Mouse (Mus musculus): Measurements from ENCODE around the gene Rad51b. TPM values are rescaled to one million over a fixed set of nuclear protein-coding genes. Genes with fewer than 3 reads are reported as not detected.

Gene Rad51b
- polyA plus RNA-seq, 1 experiment: 13.8 TPM

DNA sequence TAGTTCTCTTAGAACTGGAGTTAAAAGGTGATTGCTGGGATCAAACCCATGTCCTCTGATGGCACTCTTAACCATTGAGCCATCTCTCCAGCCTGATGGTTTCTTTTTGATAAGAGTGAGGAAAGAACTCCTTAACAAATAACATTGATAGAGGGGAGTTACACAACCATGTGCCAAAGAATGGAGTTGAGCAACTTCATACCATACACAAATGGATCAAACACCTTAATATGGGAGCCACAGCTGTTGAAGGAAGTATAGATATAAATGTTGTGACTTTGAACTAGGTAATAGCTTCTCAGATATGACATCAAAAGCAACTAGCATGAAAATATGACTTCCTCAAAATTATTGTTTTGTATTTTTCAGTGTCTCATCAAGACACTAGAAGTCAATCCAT is 173.0 kb downstream of the Rad51b start:
- Histone ChIP-seq H3K4me1 (ENCODE audit: control insufficient read depth, insufficient read depth, low read length) (no peaks in the 10 kb centered on the region), H3K27ac (ENCODE audit: insufficient read depth, low read length) (no peak overlapping the region), H3K9ac (ENCODE audit: low read depth, poor library complexity, severe bottlenecking) (no peak overlapping the region), H3K4me3 (ENCODE audit: low read depth, low read length) (no peak overlapping the region), H3K36me3 (ENCODE audit: control insufficient read depth, insufficient read depth, low read length, poor library complexity, severe bottlenecking) (no peaks in the 10 kb centered on the region), H3K9me3 (replicated peaks; ENCODE audit: control insufficient read depth, insufficient read depth, low read length, poor library complexity, severe bottlenecking) (no peaks in the 10 kb centered on the region), H3K27me3 (ENCODE audit: control insufficient read depth, insufficient read depth, low read length, poor library complexity, severe bottlenecking) (no peaks in the 10 kb centered on the region)
- TF ChIP-seq CTCF (IDR thresholded peaks at IDR 0.05; ENCODE audit: low read depth, low read length) (no peak), POLR2A (IDR thresholded peaks at IDR 0.05; ENCODE audit: insufficient read depth, low read length) (no peak), EP300 (IDR thresholded peaks at IDR 0.05; ENCODE audit: insufficient read depth, low read depth, low read length) (no peak)

DNA sequence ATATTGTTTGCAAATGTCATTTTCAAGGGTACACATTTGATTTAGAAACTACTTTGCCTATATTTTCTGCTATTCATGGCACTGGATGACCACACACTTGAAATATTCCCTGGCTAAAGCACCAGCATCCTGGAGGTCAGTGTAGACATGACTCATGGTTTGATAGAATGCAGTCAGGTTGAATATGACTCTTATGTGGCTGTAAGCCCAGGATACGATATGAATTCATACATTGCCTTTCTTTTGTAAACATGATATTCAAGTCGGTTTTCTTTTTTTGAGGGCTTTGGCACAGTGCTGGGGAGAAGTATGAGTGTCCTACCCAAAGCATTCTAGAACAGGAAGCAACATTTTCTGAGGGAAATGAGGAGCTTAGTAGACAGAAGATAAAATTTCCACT is 174.8 kb downstream of the Rad51b start:
- no peak overlapping the region for H3K27ac ChIP-seq (ENCODE audit: insufficient read depth, low read length)
- H3K36me3 ChIP-seq (ENCODE audit: control insufficient read depth, insufficient read depth, low read length, poor library complexity, severe bottlenecking): no peaks in the 10 kb centered on the region

DNA sequence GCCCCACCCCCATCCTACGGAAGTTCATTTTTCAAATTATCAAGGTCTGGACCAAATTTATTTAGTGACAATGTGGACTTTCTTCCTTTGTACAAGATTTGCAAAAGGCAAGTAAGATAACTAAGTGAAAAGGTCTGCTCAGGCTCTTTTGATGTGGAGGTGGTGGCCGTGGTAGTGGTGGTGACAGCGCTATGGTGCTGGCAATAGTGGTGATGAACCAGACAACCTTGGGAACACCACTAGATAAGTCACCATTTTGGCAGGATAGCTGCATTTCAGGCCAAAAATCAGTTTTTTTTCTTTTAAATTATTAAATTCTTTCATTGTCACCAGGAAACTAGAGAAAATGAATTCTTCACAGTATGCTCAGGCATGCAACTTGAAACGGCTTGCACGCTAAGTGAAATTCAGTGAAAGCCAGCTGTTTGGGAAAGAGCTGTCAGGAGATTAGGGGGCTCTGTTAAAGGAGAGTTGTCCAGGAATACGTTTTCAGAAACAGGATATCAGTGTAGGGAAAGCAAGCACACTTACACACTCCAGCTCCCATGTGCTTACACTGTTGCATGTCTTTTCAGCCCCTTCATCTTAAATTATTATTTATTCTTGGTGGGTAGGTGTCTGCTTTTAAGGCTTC is 179.4 kb downstream of the Rad51b start:
- Histone ChIP-seq H3K27ac (ENCODE audit: insufficient read depth, low read length) (no peak overlapping the region), H3K27me3 (ENCODE audit: control insufficient read depth, insufficient read depth, low read length, poor library complexity, severe bottlenecking) (no peaks in the 10 kb centered on the region), H3K4me3 (ENCODE audit: low read depth, low read length) (no peak overlapping the region), H3K36me3 (ENCODE audit: control insufficient read depth, insufficient read depth, low read length, poor library complexity, severe bottlenecking) (no peaks in the 10 kb centered on the region), H3K9me3 (replicated peaks; ENCODE audit: control insufficient read depth, insufficient read depth, low read length, poor library complexity, severe bottlenecking) (no peaks in the 10 kb centered on the region), H3K4me1 (ENCODE audit: control insufficient read depth, insufficient read depth, low read length) (no peaks in the 10 kb centered on the region), H3K9ac (ENCODE audit: low read depth, poor library complexity, severe bottlenecking) (no peak overlapping the region)
- no peak for TF ChIP-seq EP300 (IDR thresholded peaks at IDR 0.05; ENCODE audit: insufficient read depth, low read depth, low read length)
- no peak for TF ChIP-seq POLR2A (IDR thresholded peaks at IDR 0.05; ENCODE audit: insufficient read depth, low read length)
- TF ChIP-seq CTCF (IDR thresholded peaks at IDR 0.05; ENCODE audit: low read depth, low read length): no peak

More for the DNA sequence above, 174.8 kb downstream of the Rad51b start:
- no peak overlapping the region for H3K4me3 ChIP-seq (ENCODE audit: low read depth, low read length)
- H3K9me3 ChIP-seq (replicated peaks; ENCODE audit: control insufficient read depth, insufficient read depth, low read length, poor library complexity, severe bottlenecking): no peaks in the 10 kb centered on the region
- H3K27me3 ChIP-seq (ENCODE audit: control insufficient read depth, insufficient read depth, low read length, poor library complexity, severe bottlenecking): no peaks in the 10 kb centered on the region
- TF ChIP-seq EP300 (IDR thresholded peaks at IDR 0.05; ENCODE audit: insufficient read depth, low read depth, low read length) (no peak), CTCF (IDR thresholded peaks at IDR 0.05; ENCODE audit: low read depth, low read length) (no peak), POLR2A (IDR thresholded peaks at IDR 0.05; ENCODE audit: insufficient read depth, low read length) (no peak)
- no peaks in the 10 kb centered on the region for H3K4me1 ChIP-seq (ENCODE audit: control insufficient read depth, insufficient read depth, low read length)
- H3K9ac ChIP-seq (ENCODE audit: low read depth, poor library complexity, severe bottlenecking): no peak overlapping the region

DNA sequence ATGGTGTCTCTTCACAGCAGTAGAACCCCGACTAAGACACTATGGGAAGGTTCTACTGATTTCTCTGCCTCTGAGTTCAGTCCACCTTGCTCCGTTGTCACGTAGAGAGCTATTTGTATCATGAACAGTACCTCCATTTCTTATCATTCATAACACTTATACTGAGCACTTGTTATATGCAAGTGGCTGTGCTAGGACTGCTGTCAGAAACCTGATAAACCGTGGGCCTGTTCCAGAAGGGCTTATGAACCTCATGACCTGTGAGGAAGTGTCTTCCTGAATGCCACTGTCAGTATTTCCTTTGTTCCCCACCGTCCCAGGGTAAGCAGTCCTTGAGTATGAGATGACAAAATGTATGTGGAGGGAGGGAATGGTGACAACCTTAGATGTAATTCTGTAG is 181.7 kb downstream of the Rad51b start:
- no peaks in the 10 kb centered on the region for H3K4me1 ChIP-seq (ENCODE audit: control insufficient read depth, insufficient read depth, low read length)
- H3K9me3 ChIP-seq (replicated peaks; ENCODE audit: control insufficient read depth, insufficient read depth, low read length, poor library complexity, severe bottlenecking): no peaks in the 10 kb centered on the region
- H3K27ac ChIP-seq (ENCODE audit: insufficient read depth, low read length): no peak overlapping the region
- no peak overlapping the region for H3K9ac ChIP-seq (ENCODE audit: low read depth, poor library complexity, severe bottlenecking)
- H3K27me3 ChIP-seq (ENCODE audit: control insufficient read depth, insufficient read depth, low read length, poor library complexity, severe bottlenecking): no peaks in the 10 kb centered on the region
- no peak overlapping the region for H3K4me3 ChIP-seq (ENCODE audit: low read depth, low read length)
- H3K36me3 ChIP-seq (ENCODE audit: control insufficient read depth, insufficient read depth, low read length, poor library complexity, severe bottlenecking): no peaks in the 10 kb centered on the region
- TF ChIP-seq CTCF (IDR thresholded peaks at IDR 0.05; ENCODE audit: low read depth, low read length) (no peak), EP300 (IDR thresholded peaks at IDR 0.05; ENCODE audit: insufficient read depth, low read depth, low read length) (no peak), POLR2A (IDR thresholded peaks at IDR 0.05; ENCODE audit: insufficient read depth, low read length) (no peak)

DNA sequence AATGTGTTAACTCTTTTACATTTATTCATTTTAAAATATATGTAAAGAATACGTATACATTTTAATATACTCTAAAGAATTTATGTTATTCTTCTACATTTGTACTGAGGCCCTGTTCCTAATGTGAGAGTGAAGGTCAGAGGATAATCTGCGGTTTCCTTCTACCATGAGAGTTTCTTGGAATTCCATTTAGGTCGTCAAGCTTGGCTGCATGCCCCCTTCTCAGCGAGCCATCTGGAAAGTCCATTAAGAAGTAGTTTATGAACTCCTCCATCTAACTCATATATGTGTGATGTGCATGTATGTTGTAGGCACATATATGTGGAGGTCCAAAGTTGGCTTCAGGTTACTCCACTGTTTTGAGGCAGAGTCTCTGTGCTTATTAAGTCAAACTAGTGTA is 188.4 kb downstream of the Rad51b start:
- Histone ChIP-seq H3K9ac (ENCODE audit: low read depth, poor library complexity, severe bottlenecking) (no peak overlapping the region), H3K36me3 (ENCODE audit: control insufficient read depth, insufficient read depth, low read length, poor library complexity, severe bottlenecking) (no peaks in the 10 kb centered on the region), H3K9me3 (replicated peaks; ENCODE audit: control insufficient read depth, insufficient read depth, low read length, poor library complexity, severe bottlenecking) (no peaks in the 10 kb centered on the region), H3K27me3 (ENCODE audit: control insufficient read depth, insufficient read depth, low read length, poor library complexity, severe bottlenecking) (no peaks in the 10 kb centered on the region), H3K4me3 (ENCODE audit: low read depth, low read length) (no peak overlapping the region), H3K4me1 (ENCODE audit: control insufficient read depth, insufficient read depth, low read length) (no peaks in the 10 kb centered on the region), H3K27ac (ENCODE audit: insufficient read depth, low read length) (no peak overlapping the region)
- no peak for TF ChIP-seq CTCF (IDR thresholded peaks at IDR 0.05; ENCODE audit: low read depth, low read length)
- no peak for TF ChIP-seq EP300 (IDR thresholded peaks at IDR 0.05; ENCODE audit: insufficient read depth, low read depth, low read length)
- no peak for TF ChIP-seq POLR2A (IDR thresholded peaks at IDR 0.05; ENCODE audit: insufficient read depth, low read length)

DNA sequence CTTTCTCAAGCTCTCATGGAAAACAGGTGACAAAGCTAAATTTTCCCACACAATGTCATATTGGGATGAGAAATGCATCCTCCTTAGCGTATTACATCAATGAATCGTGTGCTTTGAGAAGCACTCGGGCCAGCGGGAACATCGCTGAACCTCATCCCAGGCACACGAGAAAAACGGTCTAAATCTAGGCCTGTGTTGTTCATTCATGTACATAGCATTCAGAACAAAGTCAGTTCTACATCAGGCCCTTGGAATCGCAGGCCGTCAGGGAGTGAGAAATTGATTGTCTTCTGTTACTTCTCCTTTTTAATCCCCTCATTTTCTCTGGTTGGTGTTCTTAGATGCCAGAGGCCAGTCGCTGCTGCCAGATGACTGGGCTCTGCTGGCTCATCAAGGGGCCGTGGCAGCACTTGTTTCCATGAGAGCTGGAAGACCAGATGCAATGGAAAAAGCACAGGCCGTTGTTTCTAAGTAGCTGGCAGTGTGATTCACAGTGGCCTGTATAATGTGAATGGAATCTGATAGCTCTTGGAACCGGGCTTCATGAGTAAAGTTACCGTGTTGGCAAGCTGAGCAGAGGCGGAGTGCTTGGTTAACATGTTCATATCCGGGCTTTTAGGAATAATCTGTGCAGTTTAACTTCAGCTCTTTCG is 191.6 kb downstream of the Rad51b start:
- no peaks in the 10 kb centered on the region for H3K4me1 ChIP-seq (ENCODE audit: control insufficient read depth, insufficient read depth, low read length)
- no peak overlapping the region for H3K27ac ChIP-seq (ENCODE audit: insufficient read depth, low read length)
- H3K36me3 ChIP-seq (ENCODE audit: control insufficient read depth, insufficient read depth, low read length, poor library complexity, severe bottlenecking): no peaks in the 10 kb centered on the region
- H3K9me3 ChIP-seq (replicated peaks; ENCODE audit: control insufficient read depth, insufficient read depth, low read length, poor library complexity, severe bottlenecking): no peaks in the 10 kb centered on the region
- no peak overlapping the region for H3K9ac ChIP-seq (ENCODE audit: low read depth, poor library complexity, severe bottlenecking)
- TF ChIP-seq POLR2A (IDR thresholded peaks at IDR 0.05; ENCODE audit: insufficient read depth, low read length): no peak
- TF ChIP-seq CTCF (IDR thresholded peaks at IDR 0.05; ENCODE audit: low read depth, low read length): no peak
- TF ChIP-seq EP300 (IDR thresholded peaks at IDR 0.05; ENCODE audit: insufficient read depth, low read depth, low read length): no peak
- H3K4me3 ChIP-seq (ENCODE audit: low read depth, low read length): no peak overlapping the region
- no peaks in the 10 kb centered on the region for H3K27me3 ChIP-seq (ENCODE audit: control insufficient read depth, insufficient read depth, low read length, poor library complexity, severe bottlenecking)
